19 mouse cellular contexts compared by ENCODE assay signal in the genomic region with DNA sequence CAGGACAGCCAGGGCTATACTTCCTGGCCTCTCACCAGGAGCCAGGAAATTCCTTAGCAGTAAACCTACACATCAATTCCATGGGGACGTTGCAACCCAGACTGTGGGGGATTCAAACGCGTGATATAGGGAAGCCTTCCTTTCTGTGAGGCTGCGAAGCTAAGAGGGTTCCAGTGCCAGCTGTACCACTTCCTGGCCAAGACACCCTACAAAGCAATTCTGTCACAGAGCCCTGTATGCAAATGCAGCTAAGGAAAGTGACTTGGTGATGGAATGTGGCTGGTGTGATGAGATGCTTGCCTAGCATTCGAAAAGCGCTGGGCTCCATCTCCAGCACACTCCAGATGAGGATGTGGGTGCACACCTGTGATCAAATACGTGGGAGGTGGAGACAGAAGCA. TPM values are rescaled to one million over a fixed set of nuclear protein-coding genes. Genes with fewer than 3 reads are reported as not detected.
"Had no signal": no experiment of that assay in that cellular context is flagged by ENCODE, and none has a peak within 500 bp of the region (broad histone marks: within the 10 kb centered on the region; RNA-seq: fewer than 3 reads in every experiment).

No protein-coding gene starts in this region.

- H3K4me3 ChIP-seq: midbrain, embryonic 10.5 days; midbrain, embryonic 12.5 days; myocyte; neural tube, embryonic 13.5 days; stomach, embryonic 15.5 days had no signal

- H3K27ac ChIP-seq: liver, embryonic 14.5 days; midbrain, embryonic 10.5 days; midbrain, embryonic 12.5 days; neural tube, embryonic 13.5 days; stomach, embryonic 15.5 days; stomach, postnatal 0 days had no signal

- ATAC-seq: midbrain, embryonic 16.5 days had no signal

- H3K9ac ChIP-seq: liver, embryonic 14.5 days; lung, embryonic 14.5 days; midbrain, embryonic 12.5 days; neural tube, embryonic 13.5 days; stomach, embryonic 15.5 days had no signal

- H3K36me3 ChIP-seq: midbrain, embryonic 10.5 days; midbrain, embryonic 12.5 days; neural tube, embryonic 13.5 days; stomach, embryonic 15.5 days had no signal

- DNase-seq: lung, adult 18-20 months; lung, embryonic 14.5 days; lung, postnatal 10 days; lung, postnatal 4 days; midbrain, embryonic 14.5 days; right cerebral cortex, postnatal 25 days; thymus, adult 18-20 months; thymus, postnatal 14 days; thymus, postnatal 36 days had no signal

- H3K4me2 ChIP-seq: lung, embryonic 14.5 days; midbrain, embryonic 12.5 days; neural tube, embryonic 13.5 days; stomach, embryonic 15.5 days had no signal

- H3K9me3 ChIP-seq: stomach, embryonic 15.5 days had no signal

RNA-seq across cellular contexts. Expression of gene Gm20479, which starts 43.3 kb away (rescaled TPM):
- polyA plus RNA-seq: midbrain, embryonic 14.5 days; midbrain, embryonic 16.5 days; neural tube, embryonic 11.5 days; neural tube, embryonic 13.5 days; thymus, postnatal 0 days had no signal
